Mouse (Mus musculus) erythroblast, embryonic 14.5 days (primary cell): Measurements from ENCODE around the gene March10. TPM values are rescaled to one million over a fixed set of nuclear protein-coding genes. Genes with fewer than 3 reads are reported as not detected.

Experiments used
- H3K27me3 ChIP-seq: 2 replicates; pipeline ENCODE4 v1.6.1; 2012; ENCODE audit warnings: inconsistent platforms; ENCODE audit not compliant: control insufficient read depth
- H3K36me3 ChIP-seq: 2 replicates; pipeline ENCODE4 v1.6.1; 2012; ENCODE audit warnings: mild to moderate bottlenecking, inconsistent platforms; ENCODE audit not compliant: control insufficient read depth
- H3K4me1 ChIP-seq: 2 replicates; pipeline ENCODE4 v1.6.1; 2012; ENCODE audit warnings: inconsistent platforms; ENCODE audit not compliant: control insufficient read depth
- H3K4me3 ChIP-seq: replicated peaks from 2 replicates; pipeline ENCODE3; 2012; ENCODE audit warnings: moderate library complexity, mild to moderate bottlenecking, inconsistent platforms
- H3K9me3 ChIP-seq: 2 replicates; pipeline ENCODE4 v1.6.1; 2012; ENCODE audit warnings: low read length, inconsistent platforms, mixed read lengths; ENCODE audit not compliant: control insufficient read depth
- GATA1 ChIP-seq: IDR thresholded peaks from 2 replicates; pipeline ENCODE4 v1.6.1; 2012; ENCODE audit warnings: low read length, inconsistent platforms, mixed read lengths
- TAL1 ChIP-seq: IDR thresholded peaks from 3 replicates; pipeline ENCODE4 v1.6.1; 2012; ENCODE audit warnings: low read length, inconsistent platforms, mixed read lengths
- polyA plus RNA-seq: library from polyadenylated mRNA; stranded (reverse); fragments of >175 nt; gene quantifications from 2 replicates; pipeline ENCODE4 v1.2.3, GENCODE M21; 2012

March10 gene
- polyA plus RNA-seq, 1 experiment = not detected

DNA sequence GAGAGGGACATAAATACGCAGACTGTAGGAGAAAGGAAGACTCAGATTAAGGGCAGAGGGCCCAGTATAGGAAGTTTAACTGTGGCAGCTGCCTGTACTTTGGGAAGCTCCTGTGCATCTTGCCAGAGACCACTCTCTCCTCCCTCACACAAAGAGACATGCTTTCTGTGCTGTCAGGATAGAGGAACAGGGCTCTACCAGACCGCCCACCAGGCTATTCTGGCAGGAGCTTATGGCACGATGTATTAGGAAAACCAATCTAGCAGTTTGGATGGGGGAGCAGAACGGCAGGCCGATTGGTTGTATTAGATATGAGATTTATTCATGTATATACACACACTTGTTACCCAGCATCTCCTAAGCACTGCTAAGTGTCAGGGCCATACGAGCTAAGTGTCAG lies 138.8 kb downstream of the March10 start:
- no peaks in the 10 kb centered on the region for H3K9me3 ChIP-seq

DNA sequence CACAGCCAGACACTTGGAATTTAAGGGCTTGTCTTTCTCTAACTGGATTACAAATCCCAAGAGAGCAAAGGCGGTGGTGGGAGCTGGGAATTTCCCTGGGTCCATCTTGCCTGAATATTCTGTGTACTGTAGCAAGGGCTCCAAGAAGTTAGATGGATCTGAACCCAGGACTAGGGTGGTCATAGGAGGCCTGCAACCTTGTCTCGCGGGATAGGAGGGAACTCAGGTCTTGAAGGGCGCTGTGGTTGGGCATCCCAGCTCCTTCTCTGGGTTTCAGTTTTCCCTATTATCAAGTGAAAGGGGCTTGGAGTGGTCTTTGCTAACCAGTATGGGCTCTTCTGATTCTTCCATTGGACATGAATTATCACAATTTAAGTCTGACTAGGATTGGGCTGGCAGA lies 140.4 kb downstream of the March10 start:
- Histone ChIP-seq H3K4me1 (no peaks in the 10 kb centered on the region), H3K9me3 (no peaks in the 10 kb centered on the region), H3K36me3 (no peaks in the 10 kb centered on the region), H3K4me3 (no peak overlapping the region), H3K27me3 (no peaks in the 10 kb centered on the region)
- TF ChIP-seq TAL1 = no peak
- no peak for TF ChIP-seq GATA1

More for the DNA sequence above, 138.8 kb downstream of the March10 start:
- TF ChIP-seq GATA1 (no peak), TAL1 (no peak)
- Histone ChIP-seq H3K4me1 (no peaks in the 10 kb centered on the region), H3K27me3 (no peaks in the 10 kb centered on the region), H3K4me3 (no peak overlapping the region), H3K36me3 (no peaks in the 10 kb centered on the region)

DNA sequence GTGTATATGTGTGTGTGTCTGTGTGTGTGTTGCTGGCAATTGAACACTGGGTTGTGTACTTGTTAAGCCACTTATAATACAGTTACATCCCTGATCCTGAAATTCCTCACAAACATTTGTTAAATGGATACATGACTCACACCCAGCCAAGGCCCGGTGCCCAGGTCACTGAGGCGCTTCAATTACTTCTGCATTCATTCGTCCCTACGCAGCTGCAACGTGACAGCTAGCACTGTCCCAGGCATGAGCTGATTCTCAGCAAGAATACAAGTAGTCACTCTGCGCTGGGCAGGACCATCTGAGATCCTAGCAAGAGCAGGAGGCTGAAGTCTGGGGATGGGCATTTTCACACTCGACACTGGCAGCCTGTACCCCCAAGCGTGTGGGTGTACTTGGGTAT lies 141.2 kb downstream of the March10 start:
- Histone ChIP-seq H3K4me3 (no peak overlapping the region), H3K4me1 (no peaks in the 10 kb centered on the region), H3K27me3 (no peaks in the 10 kb centered on the region), H3K36me3 (no peaks in the 10 kb centered on the region), H3K9me3 (no peaks in the 10 kb centered on the region)
- TF ChIP-seq TAL1 (no peak), GATA1 (no peak)

DNA sequence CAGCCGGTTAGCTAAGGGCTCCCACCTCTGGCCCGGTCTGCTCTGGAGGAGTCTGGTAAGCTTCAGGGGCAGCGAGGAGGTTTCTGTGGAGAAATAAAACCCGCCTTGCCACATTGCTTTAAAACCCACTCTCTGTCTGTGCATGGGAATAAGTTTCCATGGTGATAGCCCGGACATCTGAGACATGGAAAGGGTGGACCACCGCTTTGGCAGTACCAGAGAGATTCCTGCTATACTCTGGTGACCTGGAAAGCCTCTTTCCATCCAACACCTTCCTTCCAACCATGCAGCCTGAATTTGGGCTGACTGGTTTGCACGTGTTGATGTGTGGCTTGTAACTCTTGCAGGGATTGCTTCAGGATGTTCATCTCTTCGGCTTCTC lies 142.9 kb downstream of the March10 start:
- Histone ChIP-seq H3K4me3 (no peak overlapping the region), H3K4me1 (no peaks in the 10 kb centered on the region), H3K27me3 (no peaks in the 10 kb centered on the region), H3K36me3 (no peaks in the 10 kb centered on the region), H3K9me3 (no peaks in the 10 kb centered on the region)
- TF ChIP-seq GATA1 (no peak), TAL1 (no peak)

DNA sequence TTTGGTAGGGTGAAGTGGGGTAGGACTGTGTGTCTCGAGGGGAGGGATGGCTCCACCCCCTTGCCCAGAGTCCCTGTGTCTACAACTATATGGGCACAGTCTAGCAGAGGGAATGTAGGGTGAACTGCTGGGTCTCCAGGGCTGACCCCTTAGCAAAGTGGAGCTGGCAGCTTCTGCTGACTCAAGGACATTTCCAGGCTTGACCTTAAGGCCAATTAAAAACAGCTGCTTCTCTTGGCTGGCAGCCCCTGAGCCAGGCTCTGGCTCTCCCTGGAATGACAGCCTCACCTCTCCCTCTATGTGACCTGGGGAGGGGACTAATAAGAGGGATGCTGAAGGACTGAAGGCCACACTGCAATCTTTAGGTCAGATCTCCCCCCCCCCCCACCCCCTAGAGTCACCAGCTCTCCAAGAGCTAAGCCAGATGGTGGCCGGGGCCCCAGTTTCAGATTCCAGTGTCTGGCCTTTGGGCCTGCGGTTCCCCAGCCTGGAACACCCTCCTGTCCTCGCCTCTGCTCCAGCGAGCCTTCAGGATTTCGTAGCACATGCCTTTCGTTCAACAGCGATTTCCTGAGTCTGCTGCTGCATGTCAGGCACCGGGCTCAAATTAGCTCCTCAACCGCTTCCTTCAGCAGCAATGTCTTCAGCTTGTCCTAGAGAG lies 143.4 kb downstream of the March10 start:
- no peak for TF ChIP-seq TAL1
- TF ChIP-seq GATA1 = no peak
- Histone ChIP-seq H3K36me3 (no peaks in the 10 kb centered on the region), H3K4me3 (no peak overlapping the region), H3K4me1 (no peaks in the 10 kb centered on the region), H3K27me3 (no peaks in the 10 kb centered on the region), H3K9me3 (no peaks in the 10 kb centered on the region)

DNA sequence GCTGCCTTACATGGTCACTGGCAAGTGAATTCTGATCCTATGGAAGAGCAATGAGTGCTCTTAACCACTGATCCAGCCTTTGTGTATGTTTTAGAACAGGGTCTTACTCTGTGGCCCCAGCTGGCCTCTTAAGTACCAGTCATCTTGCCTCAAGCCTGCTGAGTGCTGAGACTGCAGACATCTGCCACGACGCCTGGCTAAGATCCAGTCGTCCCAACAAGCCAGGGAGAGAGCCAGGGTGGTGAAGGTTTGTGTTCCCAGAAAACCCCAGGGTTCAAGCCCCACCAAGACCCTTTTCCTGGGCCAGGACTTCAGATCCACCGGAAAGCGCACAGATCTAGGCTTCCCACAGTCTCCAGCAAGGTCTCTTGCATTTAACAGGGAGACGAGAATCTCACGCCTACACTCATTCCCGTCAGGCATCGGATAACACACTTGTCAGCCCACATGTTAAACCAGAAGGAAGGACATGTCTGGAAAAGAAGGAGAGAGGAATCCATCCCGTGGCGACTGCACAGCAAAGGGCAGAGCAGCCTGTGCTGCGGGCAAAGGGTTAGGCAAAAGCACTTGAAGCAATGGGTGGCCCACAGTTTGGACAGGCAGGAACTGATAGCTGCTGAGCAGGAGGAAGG lies 144.1 kb downstream of the March10 start:
- TF ChIP-seq TAL1 (no peak), GATA1 (no peak)
- no peak overlapping the region for H3K4me3 ChIP-seq
- no peaks in the 10 kb centered on the region for H3K4me1 ChIP-seq
- H3K36me3 ChIP-seq = no peaks in the 10 kb centered on the region
- H3K27me3 ChIP-seq = no peaks in the 10 kb centered on the region
- H3K9me3 ChIP-seq = no peaks in the 10 kb centered on the region

DNA sequence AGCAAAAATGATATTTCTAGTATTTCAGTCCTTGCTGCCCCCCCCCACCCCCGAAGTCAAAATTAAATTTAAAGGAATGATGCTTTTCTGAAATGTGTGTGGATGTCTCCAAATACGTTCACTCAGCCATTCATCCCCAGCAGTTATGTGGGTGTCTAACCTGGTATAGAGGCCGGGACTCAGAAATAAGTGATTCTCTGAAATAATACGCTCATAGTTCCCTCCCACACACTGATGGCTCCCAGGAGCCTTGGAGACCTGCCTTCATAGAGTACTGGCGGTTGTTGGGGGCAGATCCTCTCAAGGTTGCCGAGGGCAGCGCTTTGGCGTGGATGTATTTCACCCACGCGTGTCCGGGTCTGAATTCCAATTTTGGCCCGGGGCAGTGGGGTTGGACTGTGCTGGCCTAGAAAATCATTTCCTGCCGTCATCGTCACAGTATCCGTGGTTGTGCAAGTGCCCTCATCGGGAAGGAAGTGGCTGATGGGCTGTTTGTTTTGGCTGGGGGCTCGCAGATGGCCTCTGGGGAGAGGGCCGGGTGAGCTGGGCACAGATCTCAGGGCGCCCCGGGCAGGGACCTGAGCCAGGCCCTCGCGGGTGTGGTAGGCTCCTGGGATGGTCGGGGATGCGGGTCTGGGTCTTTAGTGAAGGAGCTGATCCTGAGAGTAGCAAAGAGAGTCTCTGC lies 145.1 kb downstream of the March10 start:
- no peak overlapping the region for H3K4me3 ChIP-seq
- no peaks in the 10 kb centered on the region for H3K9me3 ChIP-seq
- H3K4me1 ChIP-seq = no peaks in the 10 kb centered on the region
- no peaks in the 10 kb centered on the region for H3K36me3 ChIP-seq
- no peaks in the 10 kb centered on the region for H3K27me3 ChIP-seq
- TF ChIP-seq TAL1 = no peak
- TF ChIP-seq GATA1 = no peak

Other genes with a start within 250 kb of the March10 start
- gene Mrc2, start 164.1 kb downstream of the March10 start, polyA plus RNA-seq = 0.01 and 0.03 TPM in 2 replicates
- 0.02 and 0.03 TPM in 2 replicates for gene Tanc2, start 133.3 kb upstream of the March10 start, polyA plus RNA-seq